ENCODE assay signal across 10 mouse cellular contexts in the genomic region with DNA sequence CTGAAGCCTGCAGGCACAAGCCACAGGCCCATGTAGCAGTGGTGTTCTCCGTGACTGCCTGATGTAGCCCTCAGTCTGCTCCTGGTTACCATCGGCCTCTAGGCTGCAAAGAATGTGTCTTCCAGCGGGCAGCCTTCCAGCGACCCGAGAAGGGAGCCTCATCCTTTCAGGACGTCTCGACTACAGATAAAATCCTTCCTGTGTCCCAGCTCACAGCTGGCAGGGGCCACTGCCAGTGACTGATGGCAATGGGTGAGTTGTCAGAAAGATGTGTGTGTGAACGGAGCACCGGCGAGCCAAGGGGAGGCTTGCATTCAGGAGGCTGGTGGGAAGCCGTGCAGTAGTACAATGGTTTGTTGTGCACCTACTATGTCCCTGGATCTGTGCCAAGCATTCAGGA.
DNase-seq lines count a peak whose midpoint lies in the region; ATAC-seq and TF ChIP-seq lines count a peak whose summit lies in the region.
"Had no signal": no experiment of that assay in that cellular context is flagged by ENCODE, and none has a peak within 500 bp of the region (broad histone marks: within the 10 kb centered on the region; RNA-seq: fewer than 3 reads in every experiment).

No protein-coding gene starts in this region.

- no peak for TF ChIP-seq CTCF in lung, embryonic 14.5 days (IDR thresholded peaks at IDR 0.05; ENCODE audit: low read depth)

- H3K9me3 ChIP-seq in hindbrain, embryonic 13.5 days: no peaks in the 10 kb centered on the region
- H3K9me3 ChIP-seq in hindbrain, embryonic 11.5 days (ENCODE audit: control insufficient read depth, low read length): no peaks in the 10 kb centered on the region
- no peaks in the 10 kb centered on the region for H3K9me3 ChIP-seq in lung, embryonic 14.5 days (ENCODE audit: low read depth, low read length)

- DNase-seq in hindbrain, embryonic 11.5 days (ENCODE audit: low spot score): no peak
- DNase-seq in Muller cell, postnatal 12 days (ENCODE audit: inconsistent ontology term): peak; percentile 39
- DNase-seq in adrenal gland, postnatal 36 days: peak; percentile 81 to 87
- DNase-seq in lung, embryonic 14.5 days: peak; percentile 77
- DNase-seq in adipocyte (ENCODE audit: low spot score) (no peak), liver (no peak)
- DNase-seq: heart, postnatal 10 days had no signal

- H3K27ac ChIP-seq in hindbrain, embryonic 13.5 days: no peak overlapping the region
- H3K27ac ChIP-seq in hindbrain, embryonic 11.5 days (ENCODE audit: low read depth, low read length): no peak overlapping the region
- H3K27ac ChIP-seq in lung, embryonic 14.5 days (ENCODE audit: low read depth): no peak overlapping the region
- H3K27ac ChIP-seq: liver, embryonic 14.5 days had no signal

- WGBS in hindbrain, embryonic 13.5 days: 45% methylated on average over 11 of the region's 11 CpGs
- 68% methylated on average over 11 of the region's 11 CpGs for WGBS in hindbrain, embryonic 11.5 days
- WGBS in lung, embryonic 14.5 days: 28% methylated on average over 11 of the region's 11 CpGs

- no peak overlapping the region for H3K4me3 ChIP-seq in hindbrain, embryonic 13.5 days
- no peak overlapping the region for H3K4me3 ChIP-seq in hindbrain, embryonic 11.5 days (ENCODE audit: low read depth, low read length)
- no peak overlapping the region for H3K4me3 ChIP-seq in lung, embryonic 14.5 days (ENCODE audit: low read depth, low read length)

- peak; percentile 84 for ATAC-seq in hindbrain, embryonic 13.5 days (ENCODE audit: low FRiP score)
- ATAC-seq in hindbrain, embryonic 11.5 days (ENCODE audit: low FRiP score): no peak
- peak; percentile 63 for ATAC-seq in lung, embryonic 14.5 days (ENCODE audit: insufficient read depth)
- ATAC-seq in megakaryocyte, adult 5-6 weeks (ENCODE audit: poor library complexity, severe bottlenecking): no peak

- no peak overlapping the region for H3K9ac ChIP-seq in hindbrain, embryonic 13.5 days
- no peak overlapping the region for H3K9ac ChIP-seq in hindbrain, embryonic 11.5 days (ENCODE audit: low read depth, low read length)
- H3K9ac ChIP-seq in lung, embryonic 14.5 days: no peak overlapping the region
- H3K9ac ChIP-seq: liver, embryonic 14.5 days had no signal

- peaks cover 6% of the 10 kb centered on the region for H3K4me1 ChIP-seq in hindbrain, embryonic 13.5 days (replicated peaks)
- H3K4me1 ChIP-seq in hindbrain, embryonic 11.5 days (replicated peaks; ENCODE audit: control insufficient read depth, insufficient read depth, low read length): no peaks in the 10 kb centered on the region
- peaks cover 4% of the 10 kb centered on the region for H3K4me1 ChIP-seq in lung, embryonic 14.5 days (ENCODE audit: insufficient read depth)

- H3K36me3 ChIP-seq in hindbrain, embryonic 13.5 days: no peaks in the 10 kb centered on the region
- no peaks in the 10 kb centered on the region for H3K36me3 ChIP-seq in hindbrain, embryonic 11.5 days (ENCODE audit: control insufficient read depth, insufficient read depth, low read length)
- no peaks in the 10 kb centered on the region for H3K36me3 ChIP-seq in lung, embryonic 14.5 days (ENCODE audit: insufficient read depth)

- H3K27me3 ChIP-seq in hindbrain, embryonic 13.5 days: no peaks in the 10 kb centered on the region
- no peaks in the 10 kb centered on the region for H3K27me3 ChIP-seq in hindbrain, embryonic 11.5 days (ENCODE audit: control insufficient read depth, insufficient read depth, low read length)
- no peaks in the 10 kb centered on the region for H3K27me3 ChIP-seq in lung, embryonic 14.5 days (ENCODE audit: insufficient read depth, low read length)

- H3K4me2 ChIP-seq in hindbrain, embryonic 13.5 days: no peak overlapping the region
- no peak overlapping the region for H3K4me2 ChIP-seq in hindbrain, embryonic 11.5 days (replicated peaks; ENCODE audit: low read depth, low read length)
- H3K4me2 ChIP-seq in lung, embryonic 14.5 days: no peak overlapping the region

Comparison
In these comparisons a context has a peak if more than half of its experiments do, and no peak if none do; other contexts are left out.
1. ATAC-seq: peak in hindbrain, embryonic 13.5 days (single experiment) and lung, embryonic 14.5 days (single experiment); none in hindbrain, embryonic 11.5 days (single experiment) and megakaryocyte, adult 5-6 weeks (single experiment).
2. DNase-seq: peak in Muller cell, postnatal 12 days (single experiment), adrenal gland, postnatal 36 days (2 of 2) and lung, embryonic 14.5 days (single experiment); none in hindbrain, embryonic 11.5 days (single experiment), adipocyte (single experiment) and liver (single experiment).